Mouse (Mus musculus) gastrocnemius, postnatal 10 days (tissue): ENCODE measurements at regions not wholly inside any gene's neighbourhood (a gene's known extent, or its start where the extent isn't known, plus 50 kb on each side); places are given as distances from the start of the nearest gene placed in this dataset.
A peak's percentile ranks its signal among the peaks of the same experiment; 100 is the strongest.

Source experiments
- DNase-seq: peaks from one replicate; pipeline ENCODE4 v3.0.0; 2021; ENCODE audit warnings: mixed read lengths

- DNase-seq: no peak
Observed at GRCm38 (mm10) chr10:92077291-92077690, 644.9 kb downstream of the Nedd1 start.

- no peak for DNase-seq
Observed at GRCm38 (mm10) chr10:92076754-92077153, 645.5 kb downstream of the Nedd1 start.

- no peak for DNase-seq
Observed at GRCm38 (mm10) chr10:92075469-92075868, 646.8 kb downstream of the Nedd1 start.

GRCm38 (mm10) chr10:92074698-92075394 is 647.4 kb downstream of the Nedd1 start:
- no peak for DNase-seq

GRCm38 (mm10) chr10:92073873-92074390 is 648.3 kb downstream of the Nedd1 start:
- DNase-seq: no peak

- DNase-seq: peak; percentile 4
Observed at GRCm38 (mm10) chr10:92044783-92045182, 677.4 kb downstream of the Nedd1 start.

- DNase-seq: no peak
Observed at GRCm38 (mm10) chr10:92036176-92036575, 686.0 kb downstream of the Nedd1 start.

GRCm38 (mm10) chr10:92030221-92030620 is 692.0 kb downstream of the Nedd1 start:
- DNase-seq: no peak

- no peak for DNase-seq
Observed at GRCm38 (mm10) chr10:92024203-92024602, 698.0 kb downstream of the Nedd1 start.

GRCm38 (mm10) chr10:92021036-92021435 is 701.2 kb downstream of the Nedd1 start:
- no peak for DNase-seq

- DNase-seq: no peak
Observed at GRCm38 (mm10) chr10:92009551-92009950, 712.7 kb downstream of the Nedd1 start.

- peak; percentile 27 for DNase-seq
Observed at GRCm38 (mm10) chr10:92007891-92008290, 714.3 kb downstream of the Nedd1 start.

GRCm38 (mm10) chr10:92006467-92006866 is 715.8 kb downstream of the Nedd1 start:
- DNase-seq: no peak

- no peak for DNase-seq
Observed at GRCm38 (mm10) chr10:91991040-91991439, 731.2 kb downstream of the Nedd1 start.

GRCm38 (mm10) chr10:91988364-91988763 is 733.9 kb downstream of the Nedd1 start:
- DNase-seq: no peak

- no peak for DNase-seq
Observed at GRCm38 (mm10) chr10:91979841-91980240, 742.4 kb downstream of the Nedd1 start.

- no peak for DNase-seq
Observed at GRCm38 (mm10) chr10:91971951-91972350, 750.3 kb downstream of the Nedd1 start.

- DNase-seq: no peak
Observed at GRCm38 (mm10) chr10:91967570-91968310, 754.5 kb downstream of the Nedd1 start.

- DNase-seq: no peak
Observed at GRCm38 (mm10) chr10:91959734-91960492, 762.3 kb downstream of the Nedd1 start.

GRCm38 (mm10) chr10:91953078-91953477 is 769.1 kb downstream of the Nedd1 start:
- DNase-seq: no peak

GRCm38 (mm10) chr10:91923626-91924025 is 742.5 kb upstream of the Tmpo start:
- no peak for DNase-seq

- DNase-seq: no peak
Observed at GRCm38 (mm10) chr10:91889864-91890263, 708.7 kb upstream of the Tmpo start.

GRCm38 (mm10) chr10:91888537-91888936 is 707.4 kb upstream of the Tmpo start:
- peak; percentile 5 for DNase-seq
